Mouse (Mus musculus) C3H10T1/2 (cell line): ENCODE data around the gene Gm2026. TPM values are rescaled to one million over a fixed set of nuclear protein-coding genes. Genes with fewer than 3 reads are reported as not detected.

ENCODE experiments used
- polyA plus RNA-seq, 2 experiments: library from polyadenylated mRNA; unstranded; fragments of >200 nt; fragmentation: generic; extraction: Trizol; gene quantifications; one replicate each; pipeline ENCODE4 v1.2.1; 2012; ENCODE audit warnings: missing spikeins in 2 of 2

Gm2026 gene
- polyA plus RNA-seq: 1 to 10 TPM in 1 of 2 experiments, under 1 TPM in 1; 0.12 to 1.0 TPM

GRCm38 (mm10) chr2:175965031-175965430 lies at the start of gene Gm2026:
Gene Gm2026, plus strand, starts transcription at chr2:175965331.

GRCm38 (mm10) chr2:175931000-175931399 lies 34.1 kb upstream of the Gm2026 start, which contains the start of gene Zfp966:
Gene Zfp966, minus strand, starts transcription at chr2:175931100.

Other genes with a start within 250 kb of the Gm2026 start
- not detected for gene Gm2007, start 223.8 kb upstream of the Gm2026 start, polyA plus RNA-seq
- gene Gm14288, start 164.2 kb upstream of the Gm2026 start, polyA plus RNA-seq: under 1 TPM; 0.04 to 0.91 TPM
- gene Gm6710, start 96.1 kb upstream of the Gm2026 start, polyA plus RNA-seq: 1 to 10 TPM in 1 of 2 experiments, under 1 TPM in 1; 0.18 to 1.5 TPM
- under 1 TPM in 1 of 2 experiments, not detected in 1; 0.44 TPM for gene Zfp966, start 34.2 kb upstream of the Gm2026 start, polyA plus RNA-seq
- not detected for gene Gm2004, start 184.5 kb downstream of the Gm2026 start, polyA plus RNA-seq